Mouse (Mus musculus): ENCODE data around the gene Shq1. TPM values are rescaled to one million over a fixed set of nuclear protein-coding genes. Genes with fewer than 3 reads are reported as not detected.

The Shq1 gene
- total RNA-seq, 4 experiments from 2014 or later, result 1.3 to 3.1 (median 1.8) TPM

DNA sequence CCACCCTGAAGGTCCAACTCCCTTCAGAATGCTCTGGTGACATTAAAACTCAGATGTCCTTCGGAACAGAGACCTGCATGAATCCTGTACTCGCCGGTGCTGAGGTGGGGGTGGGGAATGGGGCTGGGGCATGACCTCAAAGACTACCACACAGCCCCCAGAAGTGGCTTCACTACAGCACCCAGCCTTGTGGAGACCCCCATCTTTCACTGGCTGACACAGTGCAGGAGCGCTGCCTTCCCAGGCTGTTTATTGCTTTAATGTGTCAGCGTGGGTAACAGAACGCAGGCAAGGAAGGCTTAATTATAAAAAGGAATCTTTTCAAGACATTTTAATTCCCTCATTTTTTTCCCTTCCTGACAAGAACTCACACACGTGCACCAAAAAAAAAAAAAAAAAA lies 137.6 kb downstream of the Shq1 start:
- no peak for DNase-seq (ENCODE audit: low spot score in 2 of 2)

DNA sequence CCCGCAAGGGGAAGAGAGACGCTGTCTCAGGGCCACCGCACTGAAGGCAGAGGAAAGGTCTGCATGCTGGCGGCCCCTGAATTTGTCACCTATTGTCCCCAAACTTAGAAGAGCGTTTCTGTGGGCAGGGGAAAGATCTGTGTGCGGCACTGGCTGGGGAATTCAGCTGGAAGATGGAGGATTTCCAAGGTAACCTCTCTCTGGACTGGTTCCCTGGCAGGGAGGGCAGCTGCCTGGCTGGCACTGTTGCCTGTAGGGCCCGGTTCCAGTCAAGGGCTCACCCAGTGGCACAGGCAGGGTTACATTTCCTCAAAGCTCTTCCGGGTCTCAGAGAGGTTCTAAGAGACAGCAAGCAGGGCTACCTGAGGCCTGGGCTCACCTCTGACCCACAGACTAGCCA lies 138.6 kb downstream of the Shq1 start:
- DNase-seq (ENCODE audit: low spot score in 2 of 2), result peak in 1 of 2 experiments; percentile 36

DNA sequence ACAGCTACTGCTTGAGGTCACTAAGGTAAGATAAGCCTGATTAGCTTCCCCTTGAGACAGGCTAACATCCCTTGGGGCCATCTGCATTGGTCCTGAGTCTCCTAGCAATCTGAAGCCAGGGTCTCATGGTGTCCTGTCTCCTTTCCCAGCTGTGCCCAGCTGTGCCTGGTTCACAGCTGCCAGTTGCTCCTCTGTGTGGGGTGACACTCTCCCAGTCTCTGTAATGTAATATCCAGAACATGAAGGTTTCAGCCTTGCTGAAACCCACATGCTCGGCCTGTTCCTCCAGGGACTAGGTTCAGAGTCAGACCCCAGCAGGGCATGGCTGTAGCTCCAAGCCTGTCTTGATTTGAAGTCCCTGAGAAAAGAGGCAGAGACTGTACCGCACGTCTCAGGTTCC lies 141.3 kb downstream of the Shq1 start:
- no peak for DNase-seq (ENCODE audit: low spot score in 2 of 2)

DNA sequence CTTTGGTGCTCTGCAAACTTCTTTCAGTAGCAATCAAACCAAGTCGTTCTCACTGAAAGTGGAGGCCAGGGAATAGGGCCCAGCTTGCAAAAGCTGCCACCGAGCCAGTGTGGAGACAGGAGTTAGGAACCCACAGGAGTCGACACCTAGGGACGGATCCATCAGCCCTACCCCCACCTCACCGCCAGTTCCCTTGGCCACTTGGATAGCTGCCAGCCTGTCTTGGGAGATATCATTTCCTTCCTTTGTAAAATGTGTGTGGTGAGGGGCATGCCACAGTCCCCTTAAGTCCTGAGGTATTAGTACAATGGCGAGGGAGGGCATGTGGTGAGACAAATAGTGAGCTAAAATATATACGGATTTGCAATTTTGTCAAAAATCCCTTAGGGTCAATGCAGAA lies 142.4 kb downstream of the Shq1 start:
- no peak for DNase-seq (ENCODE audit: low spot score in 2 of 2)

DNA sequence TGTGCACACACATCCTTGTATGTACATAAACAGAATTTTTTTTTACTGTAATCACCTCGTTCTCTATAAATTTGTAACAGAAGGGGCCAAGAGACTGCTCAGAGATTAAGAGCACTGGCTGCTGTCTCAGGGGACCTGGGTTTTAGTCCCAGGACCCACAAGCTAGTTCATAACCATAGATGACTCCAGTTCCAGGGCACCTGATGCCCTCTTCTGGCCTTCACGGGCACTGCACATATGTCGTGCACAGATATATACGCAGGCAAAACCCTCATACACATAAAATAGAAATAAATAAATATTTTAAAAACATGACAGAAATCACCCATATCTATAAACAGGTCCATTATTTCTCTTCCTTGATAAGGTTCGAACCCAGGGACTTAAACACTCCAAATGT lies 143.0 kb downstream of the Shq1 start:
- DNase-seq (ENCODE audit: low spot score in 2 of 2), result no peak

DNA sequence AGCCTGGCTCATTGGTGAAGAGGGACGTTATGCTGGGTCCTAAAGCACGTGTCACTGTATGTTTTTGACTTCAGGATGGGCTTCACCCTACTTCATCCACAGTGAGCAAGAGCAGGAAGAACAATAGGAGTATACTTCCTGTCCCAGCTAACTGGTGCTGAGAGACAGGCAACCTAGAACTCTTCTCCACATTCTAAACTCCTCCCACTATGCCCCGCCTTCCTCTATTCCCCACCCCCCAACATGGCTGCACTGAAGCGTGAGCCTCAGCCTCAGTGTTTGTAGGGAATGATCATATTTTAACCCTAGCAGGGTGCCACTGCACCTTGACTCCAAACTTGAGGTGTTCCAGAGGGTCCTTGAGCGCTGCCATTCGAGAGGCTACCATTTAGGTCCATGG lies 143.8 kb downstream of the Shq1 start:
- no peak for DNase-seq (ENCODE audit: low spot score in 2 of 2)

DNA sequence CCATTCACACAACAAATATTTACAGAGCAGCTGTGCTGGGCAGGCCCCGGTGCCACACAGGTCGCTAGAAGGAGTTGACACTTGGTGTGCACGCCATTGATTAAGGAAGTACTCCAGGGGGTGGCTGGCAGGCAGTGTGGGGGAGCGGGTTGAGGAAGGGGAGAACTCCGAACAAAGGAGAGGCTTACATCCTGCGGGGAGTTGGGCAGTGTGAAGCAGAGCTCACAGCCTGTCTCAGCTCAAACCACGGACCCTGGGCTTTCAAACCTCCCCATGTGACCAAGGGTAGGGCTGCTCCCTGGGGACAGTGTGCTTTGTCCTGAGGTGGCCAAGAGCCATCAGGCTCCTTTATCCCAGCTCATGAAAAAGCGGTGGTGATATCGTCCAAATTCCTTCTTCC lies 144.9 kb downstream of the Shq1 start:
- DNase-seq (ENCODE audit: low spot score in 2 of 2), result no peak

DNA sequence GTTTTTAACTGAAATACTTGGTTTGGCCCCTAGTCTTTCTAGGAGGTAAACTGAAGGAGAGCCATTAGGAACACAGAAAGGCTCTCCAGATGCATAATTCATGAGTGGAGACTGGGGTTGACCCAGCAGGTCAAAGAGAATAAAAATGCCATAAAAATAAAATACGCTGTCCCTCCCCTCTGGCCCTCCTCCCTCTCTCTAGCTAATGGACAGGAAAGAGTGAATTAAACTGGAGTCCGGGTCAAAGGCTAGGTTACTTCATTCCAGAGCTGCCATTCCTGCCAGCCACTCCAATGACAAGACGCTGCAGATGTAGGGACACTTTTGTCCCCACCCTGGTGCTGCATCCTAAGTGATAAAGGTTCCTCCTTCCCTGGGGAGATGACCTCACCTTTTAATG lies 145.5 kb downstream of the Shq1 start:
- DNase-seq (ENCODE audit: low spot score in 2 of 2), result no peak

DNA sequence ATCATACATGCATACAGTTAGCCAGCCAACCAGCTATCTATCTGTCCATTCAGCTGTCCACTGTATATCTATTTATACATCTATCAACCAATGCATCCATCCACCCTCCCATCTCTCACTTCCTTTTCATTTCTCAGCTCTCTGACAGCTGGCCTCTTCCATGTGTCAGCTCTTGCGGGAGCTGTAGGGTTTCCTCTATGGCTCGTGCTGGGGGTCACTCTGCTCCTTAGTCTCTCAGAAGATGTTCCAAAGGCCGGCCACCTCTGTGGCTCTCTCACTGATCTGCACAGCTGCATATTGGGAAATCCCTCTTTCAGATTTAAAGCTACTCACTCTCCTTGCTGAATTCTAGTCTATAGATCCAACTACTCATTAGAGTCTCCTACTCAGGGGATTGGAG lies 148.5 kb downstream of the Shq1 start:
- DNase-seq (ENCODE audit: low spot score in 2 of 2), result no peak

DNA sequence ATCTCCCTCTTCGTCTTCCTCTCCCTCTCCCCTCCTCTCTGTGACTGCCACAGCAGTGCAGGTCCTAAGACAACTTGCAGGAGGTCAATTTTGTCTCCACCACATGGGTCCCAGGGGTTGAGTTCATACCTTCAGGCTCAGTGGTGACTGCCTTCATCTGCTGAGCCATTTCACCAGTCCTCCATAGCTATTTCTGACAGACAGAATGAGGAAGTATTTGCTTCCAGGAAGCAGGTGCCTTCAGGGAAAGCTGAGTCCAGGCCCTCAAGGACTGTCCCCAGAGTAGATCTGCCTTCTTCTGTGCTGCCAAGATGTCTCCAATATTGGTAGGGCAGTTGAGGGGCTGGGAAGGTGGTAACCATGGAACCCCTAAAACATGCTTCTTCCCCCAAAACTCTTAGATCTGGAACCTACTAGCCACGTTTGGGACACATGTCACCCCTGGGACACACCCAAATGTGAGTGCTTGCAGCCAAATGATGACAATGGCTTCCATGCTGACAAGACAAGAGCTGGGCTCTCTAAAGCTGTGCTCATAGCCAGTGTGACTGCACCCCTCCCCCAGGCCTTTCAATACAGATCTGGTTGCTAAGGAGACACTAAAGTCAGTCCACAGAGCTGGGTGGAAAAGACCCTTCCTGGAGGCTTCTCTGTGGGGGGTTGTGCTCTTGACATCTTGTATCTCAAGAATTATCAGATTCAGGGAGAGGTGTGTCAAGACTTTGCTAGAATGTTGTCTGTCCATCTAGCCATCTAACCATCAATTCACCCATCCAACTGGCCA lies 149.2 kb downstream of the Shq1 start:
- no peak for DNase-seq (ENCODE audit: low spot score in 2 of 2)

DNA sequence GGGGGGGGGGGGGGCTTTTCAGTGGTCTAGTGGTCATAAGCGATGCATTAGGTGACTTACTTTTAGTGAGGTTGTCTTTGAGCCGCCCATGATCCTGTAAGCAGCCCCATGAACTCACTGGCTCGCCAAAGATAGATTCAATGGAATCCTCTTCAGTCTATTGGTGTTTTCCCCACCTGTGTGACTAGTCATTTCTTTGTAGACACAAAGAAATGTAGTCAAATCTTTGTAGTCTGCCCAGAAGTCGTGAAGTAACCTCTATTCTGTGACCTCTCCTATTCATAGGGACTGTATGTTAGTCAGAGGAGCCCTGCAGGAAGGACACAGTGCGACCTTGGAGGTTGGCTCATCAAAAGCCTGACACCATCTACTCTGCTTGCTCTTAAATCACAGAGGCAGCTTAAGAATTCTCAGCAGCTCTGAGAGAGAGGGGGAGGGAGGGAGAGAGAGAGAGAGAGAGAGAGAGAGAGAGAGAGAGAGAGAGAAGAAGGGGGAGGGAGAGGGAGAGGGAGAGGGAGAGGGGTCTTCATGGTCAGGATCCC lies 150.3 kb downstream of the Shq1 start:
- DNase-seq (ENCODE audit: low spot score in 2 of 2), result no peak

DNA sequence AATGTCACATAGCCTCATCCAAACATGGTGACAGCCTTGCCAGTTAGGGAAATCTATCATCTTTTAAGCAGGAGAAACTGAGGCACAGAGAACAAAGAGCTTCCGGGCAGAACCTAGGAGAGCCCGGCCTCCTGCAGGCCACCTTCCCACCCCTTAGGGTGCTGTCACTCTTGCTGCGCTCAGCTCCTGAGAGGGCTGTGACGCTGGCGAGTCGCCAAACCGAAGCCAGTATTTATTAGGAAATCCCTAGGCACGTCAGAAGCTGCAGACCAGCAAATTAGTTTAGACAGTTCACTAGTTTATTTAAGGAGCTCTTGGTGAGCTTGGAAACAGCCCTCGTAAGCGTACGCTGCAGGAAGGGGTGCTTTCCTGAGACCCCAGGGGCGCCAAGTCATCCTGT lies 151.1 kb downstream of the Shq1 start:
- no peak for DNase-seq (ENCODE audit: low spot score in 2 of 2)

Other genes with a start within 250 kb of the Shq1 start
- gene Gxylt2, start 33.6 kb upstream of the Shq1 start, total RNA-seq (2022), result under 1 TPM; 0.31 to 0.83 (median 0.48) TPM
- 10 to 100 TPM; 52.5 to 69.6 (median 64.0) TPM for gene Ppp4r2, start 162.5 kb upstream of the Shq1 start, total RNA-seq (2022)